Mouse (Mus musculus) CH12.LX (cell line): ENCODE measurements around the gene Slc9c1.

Experiments used
- BHLHE40 ChIP-seq: IDR thresholded peaks from 2 replicates; pipeline ENCODE4 v1.6.1; 2011; ENCODE audit warnings: mild to moderate bottlenecking, low read depth, low read length, improper control_type of control experiment
- CTCF ChIP-seq, 2 experiments: IDR thresholded peaks in 1 of 2; conservative IDR thresholded peaks in 1 of 2; 2 replicates each; pipeline ENCODE4 v1.5.1; 2011 to 2012; ENCODE audit warnings: low read depth in 2 of 2, low read length in 2 of 2, improper control_type of control experiment in 1 of 2, inconsistent platforms in 1 of 2, mild to moderate bottlenecking in 1 of 2, moderate library complexity in 1 of 2
- EP300 ChIP-seq: IDR thresholded peaks from 2 replicates; pipeline ENCODE4 v1.6.1; 2011; ENCODE audit warnings: low read length, improper control_type of control experiment
- GABPA ChIP-seq: IDR thresholded peaks from 2 replicates; pipeline ENCODE4 v1.6.1; 2012; ENCODE audit warnings: low read depth, low read length, improper control_type of control experiment, inconsistent platforms; ENCODE audit not compliant: insufficient replicate concordance
- HCFC1 ChIP-seq: IDR thresholded peaks from 2 replicates; pipeline ENCODE4 v1.6.1; 2012; ENCODE audit warnings: low read depth, mild to moderate bottlenecking, inconsistent platforms, low read length, improper control_type of control experiment
- IRF4 ChIP-seq: IDR thresholded peaks from 2 replicates; pipeline ENCODE4 v1.6.1; 2014; ENCODE audit warnings: low read depth, mild to moderate bottlenecking, inconsistent platforms, low read length, improper control_type of control experiment
- KAT2A ChIP-seq: IDR thresholded peaks from 2 replicates; pipeline ENCODE4 v1.6.1; 2012; ENCODE audit warnings: low read length, improper control_type of control experiment, inconsistent platforms; ENCODE audit not compliant: insufficient replicate concordance
- MAFK ChIP-seq: IDR thresholded peaks from 2 replicates; pipeline ENCODE4 v1.6.1; 2011; ENCODE audit warnings: low read length, improper control_type of control experiment; ENCODE audit not compliant: insufficient replicate concordance
- NELFE ChIP-seq: IDR thresholded peaks from 2 replicates; pipeline ENCODE4 v1.6.1; 2011; ENCODE audit warnings: low read depth, low read length, improper control_type of control experiment
- POLR2A ChIP-seq: IDR thresholded peaks from 2 replicates; pipeline ENCODE4 v1.6.1; 2011; ENCODE audit warnings: low read depth, mild to moderate bottlenecking, improper control_type of control experiment, low read length
- SIN3A ChIP-seq: IDR thresholded peaks from 2 replicates; pipeline ENCODE4 v1.6.1; 2012; ENCODE audit warnings: low read length, improper control_type of control experiment, inconsistent platforms
- ZC3H11A ChIP-seq: IDR thresholded peaks from 2 replicates; pipeline ENCODE4 v1.6.1; 2012; ENCODE audit warnings: low read depth, mild to moderate bottlenecking, inconsistent platforms, low read length, improper control_type of control experiment

GRCm38 (mm10) chr16:45542108-45542507 lies 7.0 kb downstream of the Slc9c1 start:
- TF ChIP-seq MAFK (no peak), CTCF (conservative IDR thresholded peaks at IDR 0.05 in 1 of 2, IDR thresholded peaks at IDR 0.05 in 1 of 2; ENCODE audit: low read depth in 2 of 2, low read length in 2 of 2) (no peak), BHLHE40 (no peak), EP300 (no peak), POLR2A (no peak), SIN3A (no peak), ZC3H11A (no peak), GABPA (no peak), HCFC1 (no peak), IRF4 (no peak), NELFE (no peak), KAT2A (no peak)
